Mouse (Mus musculus) liver, embryonic 15.5 days (tissue): ENCODE results near the gene 4930579F01Rik. TPM values are rescaled to one million over a fixed set of nuclear protein-coding genes. Genes with fewer than 3 reads are reported as not detected.
A peak's percentile ranks its signal among the peaks of the same experiment; 100 is the strongest.

Source experiments
- ATAC-seq: fragments of 200-750 bp; cut with Nextera tagmentation; 2 replicates; pipeline ENCODE4 v1.8.0; 2017; ENCODE audit warnings: moderate number of reproducible peaks, mild to moderate bottlenecking, moderate library complexity; ENCODE audit not compliant: insufficient read depth
- H3K27ac ChIP-seq: fragments of 300-500 bp; sonication (generic); replicated peaks from 2 replicates; pipeline ENCODE4 v1.5.1; 2015; ENCODE audit warnings: mild to moderate bottlenecking, inconsistent platforms
- H3K27me3 ChIP-seq: fragments of 300-500 bp; sonication (generic); 2 replicates; pipeline ENCODE4 v1.6.1; 2015; ENCODE audit warnings: mild to moderate bottlenecking, inconsistent platforms
- H3K36me3 ChIP-seq: fragments of 300-500 bp; sonication (generic); replicated peaks from 2 replicates; pipeline ENCODE4 v1.6.1; 2015; ENCODE audit warnings: moderate library complexity, mild to moderate bottlenecking, inconsistent platforms
- H3K4me1 ChIP-seq: fragments of 300-500 bp; sonication (generic); replicated peaks from 2 replicates; pipeline ENCODE4 v1.6.1; 2015; ENCODE audit warnings: inconsistent platforms
- H3K4me2 ChIP-seq: fragments of 300-500 bp; sonication (generic); 2 replicates; pipeline ENCODE4 v1.6.1; 2015; ENCODE audit warnings: moderate library complexity, mild to moderate bottlenecking, inconsistent platforms
- H3K4me3 ChIP-seq: fragments of 300-500 bp; sonication (generic); replicated peaks from 2 replicates; pipeline ENCODE4 v1.5.1; 2015; ENCODE audit warnings: mild to moderate bottlenecking, inconsistent platforms
- H3K9ac ChIP-seq: fragments of 300-500 bp; sonication (generic); 2 replicates; pipeline ENCODE4 v1.6.1; 2015; ENCODE audit warnings: moderate library complexity, mild to moderate bottlenecking, inconsistent platforms
- H3K9me3 ChIP-seq: fragments of 300-500 bp; sonication (generic); replicated peaks from 2 replicates; pipeline ENCODE4 v1.6.1; 2016; ENCODE audit warnings: inconsistent platforms
- WGBS: fragments of 180-500 bp; shearing (Covaris S2); methylation state at CpG from one replicate; pipeline ENCODE4 v1.1.7; 2015; ENCODE audit warnings: mixed read lengths; ENCODE audit not compliant: insufficient replicate concordance; 5-methylcytosine and 5-hydroxymethylcytosine counted together
- polyA plus RNA-seq: library from polyadenylated mRNA; unstranded; fragments of >200 nt; fragmentation: Nextera tagmentation; extraction: Ambion mirVana; gene quantifications from 2 replicates; pipeline ENCODE4 v1.2.1, GENCODE M21; 2015

Gene 4930579F01Rik
- polyA plus RNA-seq, 1 experiment from 2014 or later: not detected

- Histone ChIP-seq H3K4me1 (no peaks in the 10 kb centered on the region), H3K27ac (no peak overlapping the region), H3K36me3 (no peaks in the 10 kb centered on the region), H3K9ac (no peak overlapping the region), H3K27me3 (no peaks in the 10 kb centered on the region), H3K4me2 (no peak overlapping the region), H3K9me3 (no peaks in the 10 kb centered on the region), H3K4me3 (no peak overlapping the region)
- ATAC-seq: no peak
- WGBS: 72% methylated on average over 1 of the region's 1 CpGs
Measured at GRCm38 (mm10) chr3:138229448-138229847, 35.8 kb upstream of the 4930579F01Rik start.

GRCm38 (mm10) chr3:138227782-138228181 is 34.2 kb upstream of the 4930579F01Rik start:
- WGBS: 68% methylated on average over 8 of the region's 8 CpGs
- no peaks in the 10 kb centered on the region for H3K36me3 ChIP-seq
- ATAC-seq: no peak
- H3K27me3 ChIP-seq: no peaks in the 10 kb centered on the region
- H3K4me1 ChIP-seq: no peaks in the 10 kb centered on the region
- no peak overlapping the region for H3K4me2 ChIP-seq
- no peak overlapping the region for H3K27ac ChIP-seq
- no peaks in the 10 kb centered on the region for H3K9me3 ChIP-seq
- H3K4me3 ChIP-seq: no peak overlapping the region
- H3K9ac ChIP-seq: no peak overlapping the region

- Histone ChIP-seq H3K4me1 (0 out of 2 replicates have a peak, but pooled peaks cover 4% of the 10 kb centered on the region), H3K4me3 (no peak overlapping the region), H3K27me3 (no peaks in the 10 kb centered on the region), H3K9ac (no peak overlapping the region), H3K36me3 (no peaks in the 10 kb centered on the region), H3K27ac (no peak overlapping the region), H3K9me3 (no peaks in the 10 kb centered on the region), H3K4me2 (no peak overlapping the region)
- ATAC-seq: peak; percentile 36; the same call in 1 of the 2 replicates
- 77% methylated on average over 2 of the region's 2 CpGs for WGBS
Measured at GRCm38 (mm10) chr3:138227082-138227481, 33.5 kb upstream of the 4930579F01Rik start.

GRCm38 (mm10) chr3:138226476-138226875 is 32.9 kb upstream of the 4930579F01Rik start:
- H3K27ac ChIP-seq: no peak overlapping the region; the same call in 1 of the 2 replicates
- H3K36me3 ChIP-seq: no peaks in the 10 kb centered on the region
- H3K4me3 ChIP-seq: no peak overlapping the region
- no peak for ATAC-seq
- H3K4me2 ChIP-seq: no peak overlapping the region
- H3K27me3 ChIP-seq: no peaks in the 10 kb centered on the region
- no peak overlapping the region for H3K9ac ChIP-seq
- no peaks in the 10 kb centered on the region for H3K9me3 ChIP-seq
- H3K4me1 ChIP-seq: 0 out of 2 replicates have a peak, but pooled peaks cover 4% of the 10 kb centered on the region
- 71% methylated on average over 6 of the region's 6 CpGs for WGBS

GRCm38 (mm10) chr3:138225853-138226252 is 32.2 kb upstream of the 4930579F01Rik start:
- H3K27ac ChIP-seq: no peak overlapping the region
- no peak for ATAC-seq

GRCm38 (mm10) chr3:138225331-138225730 is 31.7 kb upstream of the 4930579F01Rik start:
- H3K9ac ChIP-seq: no peak overlapping the region
- H3K27me3 ChIP-seq: no peaks in the 10 kb centered on the region
- H3K4me3 ChIP-seq: no peak overlapping the region
- no peak overlapping the region for H3K4me2 ChIP-seq
- H3K36me3 ChIP-seq: no peaks in the 10 kb centered on the region
- H3K9me3 ChIP-seq: no peaks in the 10 kb centered on the region
- H3K4me1 ChIP-seq: 0 out of 2 replicates have a peak, but pooled peaks cover 4% of the 10 kb centered on the region
- no peak overlapping the region for H3K27ac ChIP-seq
- 65% methylated on average over 6 of the region's 7 CpGs for WGBS
- ATAC-seq: no peak

More at GRCm38 (mm10) chr3:138225853-138226252, 32.2 kb upstream of the 4930579F01Rik start:
- H3K9me3 ChIP-seq: no peaks in the 10 kb centered on the region
- no peak overlapping the region for H3K9ac ChIP-seq
- H3K27me3 ChIP-seq: no peaks in the 10 kb centered on the region
- H3K4me2 ChIP-seq: no peak overlapping the region
- WGBS: 53% methylated on average over 7 of the region's 7 CpGs
- H3K36me3 ChIP-seq: no peaks in the 10 kb centered on the region
- no peak overlapping the region for H3K4me3 ChIP-seq
- H3K4me1 ChIP-seq: 0 out of 2 replicates have a peak, but pooled peaks cover 4% of the 10 kb centered on the region

- Histone ChIP-seq H3K27ac (no peak overlapping the region), H3K4me2 (no peak overlapping the region), H3K9ac (no peak overlapping the region), H3K4me3 (no peak overlapping the region), H3K9me3 (no peaks in the 10 kb centered on the region), H3K27me3 (no peaks in the 10 kb centered on the region), H3K4me1 (0 out of 2 replicates have a peak, but pooled peaks cover 4% of the 10 kb centered on the region), H3K36me3 (no peaks in the 10 kb centered on the region)
- WGBS: 75% methylated on average over 13 of the region's 13 CpGs
- peak; percentile 45; the same call in 1 of the 2 replicates for ATAC-seq
Measured at GRCm38 (mm10) chr3:138224363-138224954, 30.8 kb upstream of the 4930579F01Rik start.

GRCm38 (mm10) chr3:138222952-138223351 is 29.3 kb upstream of the 4930579F01Rik start:
- Histone ChIP-seq H3K4me3 (no peak overlapping the region), H3K27ac (no peak overlapping the region), H3K27me3 (no peaks in the 10 kb centered on the region), H3K36me3 (no peaks in the 10 kb centered on the region), H3K4me1 (0 out of 2 replicates have a peak, but pooled peaks cover 4% of the 10 kb centered on the region), H3K9me3 (no peaks in the 10 kb centered on the region), H3K9ac (no peak overlapping the region), H3K4me2 (no peak overlapping the region)
- no peak for ATAC-seq
- WGBS: 32% methylated on average over 5 of the region's 5 CpGs

- no peak overlapping the region for H3K27ac ChIP-seq
- WGBS: 37% methylated on average over 4 of the region's 4 CpGs
Measured at GRCm38 (mm10) chr3:138222511-138222910, 28.9 kb upstream of the 4930579F01Rik start.

GRCm38 (mm10) chr3:138221116-138221515 is 27.5 kb upstream of the 4930579F01Rik start:
- 68% methylated on average over 11 of the region's 11 CpGs for WGBS
- ATAC-seq: no peak
- Histone ChIP-seq H3K9ac (no peak overlapping the region), H3K27ac (no peak overlapping the region), H3K36me3 (no peaks in the 10 kb centered on the region), H3K9me3 (no peaks in the 10 kb centered on the region), H3K4me2 (no peak overlapping the region), H3K27me3 (no peaks in the 10 kb centered on the region), H3K4me3 (no peak overlapping the region), H3K4me1 (0 out of 2 replicates have a peak, but pooled peaks cover 4% of the 10 kb centered on the region)

More at GRCm38 (mm10) chr3:138222511-138222910, 28.9 kb upstream of the 4930579F01Rik start:
- no peak for ATAC-seq
- 0 out of 2 replicates have a peak, but pooled peaks cover 4% of the 10 kb centered on the region for H3K4me1 ChIP-seq
- no peak overlapping the region for H3K4me2 ChIP-seq
- H3K9me3 ChIP-seq: no peaks in the 10 kb centered on the region
- no peak overlapping the region for H3K4me3 ChIP-seq
- H3K9ac ChIP-seq: no peak overlapping the region
- no peaks in the 10 kb centered on the region for H3K27me3 ChIP-seq
- no peaks in the 10 kb centered on the region for H3K36me3 ChIP-seq

- no peaks in the 10 kb centered on the region for H3K27me3 ChIP-seq
- H3K9ac ChIP-seq: no peak within 1 kb of the TSS
- WGBS: 52% methylated on average over 10 of the region's 10 CpGs
- H3K4me3 ChIP-seq: no peak within 1 kb of the TSS
- H3K4me1 ChIP-seq: 0 out of 2 replicates have a peak, but pooled peaks cover 4% of the 10 kb centered on the region
- no peak for ATAC-seq
- no peak within 1 kb of the TSS for H3K4me2 ChIP-seq
- H3K27ac ChIP-seq: no peak within 1 kb of the TSS
- H3K36me3 ChIP-seq: no peaks in the 10 kb centered on the region
- no peaks in the 10 kb centered on the region for H3K9me3 ChIP-seq
Measured at GRCm38 (mm10) chr3:138217631-138218264, 24.1 kb upstream of the 4930579F01Rik start, which contains the start of gene Adh7. Gene Adh7 (plus strand): TSS chr3:138217760.
